Mouse (Mus musculus) forebrain, embryonic 16.5 days (tissue): ENCODE measurements around the gene Foxp4. TPM values are rescaled to one million over a fixed set of nuclear protein-coding genes. Genes with fewer than 3 reads are reported as not detected.

Source experiments
- ATAC-seq: fragments of 200-750 bp; cut with Nextera tagmentation; 2 replicates; pipeline ENCODE4 v1.8.0; 2017; ENCODE audit warnings: mild to moderate bottlenecking, moderate library complexity
- H3K27ac ChIP-seq: fragments of 300-500 bp; sonication (generic); 2 replicates; pipeline ENCODE4 v1.5.1; 2014; ENCODE audit warnings: low read length, control low read depth
- H3K27me3 ChIP-seq: fragments of 300-500 bp; sonication (generic); replicated peaks from 2 replicates; pipeline ENCODE4 v1.6.1; 2014; ENCODE audit warnings: low read length; ENCODE audit not compliant: control insufficient read depth, insufficient read depth
- H3K36me3 ChIP-seq: fragments of 300-500 bp; sonication (generic); 2 replicates; pipeline ENCODE4 v1.6.1; 2014; ENCODE audit not compliant: control insufficient read depth, insufficient read depth
- H3K4me1 ChIP-seq: fragments of 300-500 bp; sonication (generic); replicated peaks from 2 replicates; pipeline ENCODE4 v1.6.1; 2014; ENCODE audit warnings: low read length; ENCODE audit not compliant: control insufficient read depth, insufficient read depth
- H3K4me2 ChIP-seq: fragments of 300-500 bp; sonication (generic); 2 replicates; pipeline ENCODE4 v1.6.1; 2014; ENCODE audit warnings: mild to moderate bottlenecking, low read length, control low read depth
- H3K4me3 ChIP-seq: fragments of 300-500 bp; sonication (generic); replicated peaks from 2 replicates; pipeline ENCODE4 v1.5.1; 2014; ENCODE audit warnings: mild to moderate bottlenecking, low read length, control low read depth
- H3K9ac ChIP-seq: fragments of 300-500 bp; sonication (generic); replicated peaks from 2 replicates; pipeline ENCODE4 v1.6.1; 2014; ENCODE audit warnings: low read depth, low read length, control low read depth
- H3K9me3 ChIP-seq: fragments of 300-500 bp; sonication (generic); 2 replicates; pipeline ENCODE4 v1.6.1; 2016; ENCODE audit warnings: low read length; ENCODE audit not compliant: control insufficient read depth
- WGBS: fragments of 180-500 bp; shearing (Covaris S2); extraction: QIAGEN DNeasy Blood & Tissue Kit; methylation state at CpG from one replicate; pipeline ENCODE4 v1.1.7; 2014; 5-methylcytosine and 5-hydroxymethylcytosine counted together
- polyA plus RNA-seq: library from polyadenylated mRNA; unstranded; fragments of >200 nt; fragmentation: Nextera tagmentation; extraction: Ambion mirVana; gene quantifications from 2 replicates; pipeline ENCODE4 v1.2.1, GENCODE M21; 2015

The Foxp4 gene
- polyA plus RNA-seq, 1 experiment from 2014 or later: 29.1 TPM

GRCm38 (mm10) chr17:47903846-47904680 lies 20.4 kb downstream of the Foxp4 start:
- Histone ChIP-seq H3K4me1 (peaks cover 29% of the 10 kb centered on the region), H3K27ac (no peak overlapping the region), H3K9ac (0 out of 2 replicates have a peak overlapping the region, but pooled peaks have one; percentile 11), H3K4me2 (peak overlapping the region; percentile 11), H3K9me3 (no peaks in the 10 kb centered on the region), H3K27me3 (peaks cover 2% of the 10 kb centered on the region; the same call in 1 of the 2 replicates), H3K36me3 (no peaks in the 10 kb centered on the region), H3K4me3 (0 out of 2 replicates have a peak overlapping the region, but pooled peaks have one; percentile 14)
- WGBS: 27% methylated on average over 35 of the region's 35 CpGs
- no peak for ATAC-seq

GRCm38 (mm10) chr17:47901782-47902181 lies 22.7 kb downstream of the Foxp4 start:
- Histone ChIP-seq H3K4me3 (no peak overlapping the region), H3K4me1 (peaks cover 25% of the 10 kb centered on the region), H3K9ac (no peak overlapping the region), H3K27ac (no peak overlapping the region), H3K36me3 (no peaks in the 10 kb centered on the region), H3K27me3 (no peaks in the 10 kb centered on the region), H3K9me3 (no peaks in the 10 kb centered on the region), H3K4me2 (no peak overlapping the region)
- no peak for ATAC-seq
- WGBS: 67% methylated on average over 3 of the region's 3 CpGs

DNA sequence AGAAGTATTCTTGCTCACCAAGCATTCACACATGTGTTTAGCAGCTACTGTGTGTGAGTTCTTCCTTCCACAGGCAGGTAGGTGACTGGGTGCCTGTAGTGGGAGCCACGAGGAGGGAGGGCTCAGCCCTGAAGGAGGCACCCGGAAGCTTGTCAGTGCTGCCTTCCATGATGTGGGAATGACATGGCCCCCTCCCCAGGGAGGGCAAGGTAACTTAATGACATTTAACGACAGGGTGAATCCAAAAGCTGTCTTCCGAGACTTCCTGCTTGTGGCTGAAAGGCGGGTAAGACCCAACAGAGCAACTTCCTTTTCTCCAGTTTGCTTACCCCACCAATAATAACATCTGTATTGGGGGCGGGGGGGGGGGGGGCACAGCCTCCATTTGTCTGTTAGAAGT lies 23.7 kb downstream of the Foxp4 start:
- Histone ChIP-seq H3K9me3 (no peaks in the 10 kb centered on the region), H3K27ac (no peak overlapping the region), H3K27me3 (no peaks in the 10 kb centered on the region), H3K4me2 (no peak overlapping the region), H3K4me1 (peaks cover 23% of the 10 kb centered on the region), H3K4me3 (no peak overlapping the region), H3K36me3 (no peaks in the 10 kb centered on the region), H3K9ac (no peak overlapping the region)
- no peak for ATAC-seq
- 50% methylated on average over 5 of the region's 6 CpGs for WGBS

DNA sequence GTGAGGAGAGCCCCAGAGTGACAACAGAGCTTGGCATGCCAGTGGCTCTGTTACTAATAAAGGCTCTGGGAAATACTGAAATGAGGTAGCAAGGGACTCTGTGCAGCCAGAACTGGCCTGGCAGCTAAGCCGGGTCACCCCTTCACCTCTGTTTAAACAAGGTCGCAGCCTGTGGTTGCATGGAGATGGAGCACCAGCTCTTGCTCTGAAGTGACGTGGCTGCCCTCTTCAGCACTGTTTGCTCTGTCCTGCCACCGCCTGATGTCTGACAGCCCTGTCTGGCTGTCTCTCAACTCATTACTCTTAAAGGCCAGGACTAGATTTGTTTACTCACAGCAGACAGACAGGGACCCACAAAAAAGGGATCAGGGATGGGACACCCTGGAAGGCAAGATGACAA lies 25.3 kb downstream of the Foxp4 start:
- no peaks in the 10 kb centered on the region for H3K27me3 ChIP-seq
- no peaks in the 10 kb centered on the region for H3K36me3 ChIP-seq
- no peak overlapping the region for H3K27ac ChIP-seq

GRCm38 (mm10) chr17:47897956-47898752 lies 26.3 kb downstream of the Foxp4 start:
- no peaks in the 10 kb centered on the region for H3K9me3 ChIP-seq
- H3K27ac ChIP-seq: no peak overlapping the region
- H3K36me3 ChIP-seq: 0 out of 2 replicates have a peak, but pooled peaks cover 3% of the 10 kb centered on the region
- no peak overlapping the region for H3K4me3 ChIP-seq
- ATAC-seq: peak; percentile 49; the same call in 1 of the 2 replicates
- WGBS: 6% methylated on average over 9 of the region's 9 CpGs
- no peak overlapping the region for H3K9ac ChIP-seq
- no peaks in the 10 kb centered on the region for H3K27me3 ChIP-seq
- no peak overlapping the region for H3K4me2 ChIP-seq
- H3K4me1 ChIP-seq: peaks cover 18% of the 10 kb centered on the region

More for the DNA sequence above, 25.3 kb downstream of the Foxp4 start:
- Histone ChIP-seq H3K9ac (no peak overlapping the region), H3K4me3 (no peak overlapping the region), H3K4me2 (no peak overlapping the region), H3K4me1 (peaks cover 18% of the 10 kb centered on the region), H3K9me3 (no peaks in the 10 kb centered on the region)
- 39% methylated on average over 4 of the region's 4 CpGs for WGBS
- no peak for ATAC-seq

DNA sequence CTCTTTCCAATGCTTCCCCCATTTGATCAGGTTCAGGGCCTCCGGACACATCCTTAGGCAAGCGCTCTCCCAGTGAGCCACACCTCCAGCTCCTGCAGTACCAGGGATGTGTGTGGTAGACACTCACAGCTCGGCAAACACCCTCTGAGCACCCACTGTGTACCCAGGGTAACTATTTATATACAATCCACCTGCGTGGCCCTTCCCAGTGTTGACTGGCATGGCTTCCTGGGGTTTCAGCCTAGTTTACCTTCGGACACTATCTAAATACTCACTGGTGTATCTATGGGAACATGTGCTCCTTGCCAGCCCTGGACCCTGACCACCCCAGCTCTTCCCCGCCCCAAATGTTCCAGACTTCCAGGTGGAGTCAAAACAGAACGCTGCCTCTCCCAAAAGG lies 34.7 kb downstream of the Foxp4 start:
- Histone ChIP-seq H3K27me3 (no peaks in the 10 kb centered on the region), H3K27ac (no peak overlapping the region), H3K9ac (no peak overlapping the region), H3K4me2 (no peak overlapping the region), H3K4me3 (no peak overlapping the region), H3K36me3 (0 out of 2 replicates have a peak, but pooled peaks cover 3% of the 10 kb centered on the region), H3K9me3 (no peaks in the 10 kb centered on the region), H3K4me1 (peaks cover 27% of the 10 kb centered on the region)
- WGBS: 69% methylated on average over 7 of the region's 7 CpGs
- no peak for ATAC-seq

GRCm38 (mm10) chr17:47889267-47889666 lies 35.2 kb downstream of the Foxp4 start:
- no peaks in the 10 kb centered on the region for H3K27me3 ChIP-seq
- H3K4me2 ChIP-seq: no peak overlapping the region
- H3K4me1 ChIP-seq: peaks cover 27% of the 10 kb centered on the region
- no peak for ATAC-seq
- H3K27ac ChIP-seq: no peak overlapping the region
- H3K36me3 ChIP-seq: 0 out of 2 replicates have a peak, but pooled peaks cover 3% of the 10 kb centered on the region
- no peaks in the 10 kb centered on the region for H3K9me3 ChIP-seq
- no peak overlapping the region for H3K9ac ChIP-seq
- WGBS: 26% methylated on average over 19 of the region's 19 CpGs
- H3K4me3 ChIP-seq: no peak overlapping the region

GRCm38 (mm10) chr17:47888641-47889040 lies 35.8 kb downstream of the Foxp4 start:
- H3K27me3 ChIP-seq: no peaks in the 10 kb centered on the region
- no peaks in the 10 kb centered on the region for H3K9me3 ChIP-seq
- ATAC-seq: no peak
- no peaks in the 10 kb centered on the region for H3K36me3 ChIP-seq
- peak overlapping the region; percentile 41 for H3K27ac ChIP-seq
- no peak overlapping the region for H3K4me2 ChIP-seq
- WGBS: 86% methylated on average over 7 of the region's 7 CpGs
- peaks cover 27% of the 10 kb centered on the region for H3K4me1 ChIP-seq
- H3K9ac ChIP-seq: no peak overlapping the region
- H3K4me3 ChIP-seq: no peak overlapping the region

- H3K9me3 ChIP-seq: no peaks in the 10 kb centered on the region
- H3K9ac ChIP-seq: no peak overlapping the region
- no peak overlapping the region for H3K4me2 ChIP-seq
- peak; percentile 29 for ATAC-seq
- H3K4me3 ChIP-seq: no peak overlapping the region
- no peaks in the 10 kb centered on the region for H3K36me3 ChIP-seq
- peaks cover 27% of the 10 kb centered on the region for H3K4me1 ChIP-seq
- H3K27me3 ChIP-seq: no peaks in the 10 kb centered on the region
- H3K27ac ChIP-seq: peak overlapping the region; percentile 80
- WGBS: 20% methylated on average over 6 of the region's 6 CpGs
Observed at GRCm38 (mm10) chr17:47888155-47888455, 36.3 kb downstream of the Foxp4 start.
